Mouse (Mus musculus) midbrain, embryonic 14.5 days (tissue): ENCODE results near the gene Sun3. TPM values are rescaled to one million over a fixed set of nuclear protein-coding genes. Genes with fewer than 3 reads are reported as not detected.
A peak's percentile ranks its signal among the peaks of the same experiment; 100 is the strongest.

Source experiments
- ATAC-seq: fragments of 200-750 bp; cut with Nextera tagmentation; 2 replicates; pipeline ENCODE4 v1.8.0; 2017; ENCODE audit warnings: moderate number of reproducible peaks, moderate library complexity; ENCODE audit not compliant: low FRiP score, low TSS enrichment
- DNase-seq: peaks from one replicate; pipeline ENCODE4 v3.0.0-alpha.2; 2015
- H3K27ac ChIP-seq: fragments of 300-500 bp; sonication (generic); replicated peaks from 2 replicates; pipeline ENCODE4 v1.5.1; 2014; ENCODE audit warnings: mild to moderate bottlenecking, low read depth, low read length, moderate library complexity
- H3K27me3 ChIP-seq: fragments of 300-500 bp; sonication (generic); 2 replicates; pipeline ENCODE4 v1.6.1; 2014; ENCODE audit warnings: low read length, control low read depth, mixed read lengths; ENCODE audit not compliant: control insufficient read depth, insufficient read depth
- H3K36me3 ChIP-seq: fragments of 300-500 bp; sonication (generic); 2 replicates; pipeline ENCODE4 v1.6.1; 2014; ENCODE audit warnings: low read length, control low read depth; ENCODE audit not compliant: control insufficient read depth, insufficient read depth
- H3K4me1 ChIP-seq: fragments of 300-500 bp; sonication (generic); 2 replicates; pipeline ENCODE4 v1.6.1; 2014; ENCODE audit warnings: mild to moderate bottlenecking, antibody characterized with exemption, low read length, control low read depth; ENCODE audit not compliant: control insufficient read depth, insufficient read depth
- H3K4me2 ChIP-seq: fragments of 300-500 bp; sonication (generic); 2 replicates; pipeline ENCODE4 v1.6.1; 2014; ENCODE audit warnings: mild to moderate bottlenecking, low read length, moderate library complexity
- H3K4me3 ChIP-seq: fragments of 300-500 bp; sonication (generic); replicated peaks from 2 replicates; pipeline ENCODE4 v1.5.1; 2014; ENCODE audit warnings: low read depth, low read length
- H3K9ac ChIP-seq: fragments of 300-500 bp; sonication (generic); replicated peaks from 2 replicates; pipeline ENCODE4 v1.6.1; 2014; ENCODE audit warnings: mild to moderate bottlenecking, low read length, moderate library complexity
- H3K9me3 ChIP-seq: fragments of 300-500 bp; sonication (generic); 2 replicates; pipeline ENCODE4 v1.6.1; 2016; ENCODE audit warnings: low read length, control low read depth, mixed read lengths; ENCODE audit not compliant: control insufficient read depth
- WGBS: fragments of 180-500 bp; shearing (Covaris S2); extraction: QIAGEN DNeasy Blood & Tissue Kit; methylation state at CpG from one replicate; pipeline ENCODE4 v1.1.7; 2014; 5-methylcytosine and 5-hydroxymethylcytosine counted together
- polyA plus RNA-seq: library from polyadenylated mRNA; unstranded; fragments of >200 nt; fragmentation: Nextera tagmentation; extraction: Ambion mirVana; gene quantifications from 2 replicates; pipeline ENCODE4 v1.2.1, GENCODE M21; 2014

Gene Sun3
- polyA plus RNA-seq, 1 experiment from 2014 or later = not detected

- H3K9ac ChIP-seq = no peak overlapping the region
- peaks cover 8% of the 10 kb centered on the region; the same call in 1 of the 2 replicates for H3K27me3 ChIP-seq
- H3K4me3 ChIP-seq = no peak overlapping the region
- no peaks in the 10 kb centered on the region for H3K9me3 ChIP-seq
- ATAC-seq (no peak), DNase-seq (no peak)
- no peaks in the 10 kb centered on the region for H3K36me3 ChIP-seq
- peaks cover 9% of the 10 kb centered on the region; the same call in 1 of the 2 replicates for H3K4me1 ChIP-seq
- 83% methylated on average over 5 of the region's 5 CpGs for WGBS
- no peak overlapping the region for H3K4me2 ChIP-seq
- H3K27ac ChIP-seq = no peak overlapping the region
Observed at GRCm38 (mm10) chr11:9047044-9047443, 1.7 kb downstream of the Sun3 start.

- Histone ChIP-seq H3K4me3 (no peak overlapping the region), H3K27ac (no peak overlapping the region), H3K9me3 (no peaks in the 10 kb centered on the region), H3K27me3 (peaks cover 8% of the 10 kb centered on the region; the same call in 1 of the 2 replicates), H3K4me2 (no peak overlapping the region), H3K9ac (no peak overlapping the region), H3K4me1 (peaks cover 9% of the 10 kb centered on the region; the same call in 1 of the 2 replicates), H3K36me3 (no peaks in the 10 kb centered on the region)
- no peak for ATAC-seq
- DNase-seq = no peak
- 93% methylated on average over 2 of the region's 2 CpGs for WGBS
Observed at GRCm38 (mm10) chr11:9046546-9046945, 2.2 kb downstream of the Sun3 start.

- H3K9ac ChIP-seq = no peak overlapping the region
- H3K4me3 ChIP-seq = no peak overlapping the region
- no peak overlapping the region for H3K4me2 ChIP-seq
- H3K27me3 ChIP-seq = no peaks in the 10 kb centered on the region
- no peaks in the 10 kb centered on the region for H3K4me1 ChIP-seq
- ATAC-seq (no peak), DNase-seq (no peak)
- no peak overlapping the region for H3K27ac ChIP-seq
- no peaks in the 10 kb centered on the region for H3K9me3 ChIP-seq
- WGBS = 85% methylated on average over 2 of the region's 2 CpGs
- H3K36me3 ChIP-seq = no peaks in the 10 kb centered on the region
Observed at GRCm38 (mm10) chr11:9031530-9031929, 17.3 kb downstream of the Sun3 start.

- H3K9me3 ChIP-seq = no peaks in the 10 kb centered on the region
- ATAC-seq (no peak), DNase-seq (no peak)
- H3K4me2 ChIP-seq = no peak overlapping the region
- WGBS = 79% methylated on average over 3 of the region's 3 CpGs
- H3K36me3 ChIP-seq = no peaks in the 10 kb centered on the region
- no peak overlapping the region for H3K9ac ChIP-seq
- H3K4me3 ChIP-seq = no peak overlapping the region
- no peaks in the 10 kb centered on the region for H3K4me1 ChIP-seq
- no peaks in the 10 kb centered on the region for H3K27me3 ChIP-seq
- no peak overlapping the region for H3K27ac ChIP-seq
Observed at GRCm38 (mm10) chr11:9025211-9025610, 23.6 kb downstream of the Sun3 start.

GRCm38 (mm10) chr11:9024782-9025181, 24.0 kb downstream of the Sun3 start:
- H3K9ac ChIP-seq = no peak overlapping the region
- DNase-seq (no peak), ATAC-seq (no peak)
- 80% methylated on average over 7 of the region's 7 CpGs for WGBS
- no peaks in the 10 kb centered on the region for H3K4me1 ChIP-seq
- no peak overlapping the region for H3K4me2 ChIP-seq
- no peak overlapping the region for H3K27ac ChIP-seq
- no peaks in the 10 kb centered on the region for H3K9me3 ChIP-seq
- no peaks in the 10 kb centered on the region for H3K36me3 ChIP-seq
- H3K4me3 ChIP-seq = no peak overlapping the region
- no peaks in the 10 kb centered on the region for H3K27me3 ChIP-seq

- Histone ChIP-seq H3K27ac (no peak overlapping the region), H3K4me2 (no peak overlapping the region), H3K4me3 (no peak overlapping the region), H3K9ac (no peak overlapping the region), H3K9me3 (no peaks in the 10 kb centered on the region), H3K27me3 (no peaks in the 10 kb centered on the region), H3K36me3 (no peaks in the 10 kb centered on the region), H3K4me1 (no peaks in the 10 kb centered on the region)
- ATAC-seq = no peak
- DNase-seq = no peak
- 92% methylated on average over 5 of the region's 5 CpGs for WGBS
Observed at GRCm38 (mm10) chr11:9020207-9020606, 28.6 kb downstream of the Sun3 start.

- no peak for DNase-seq
- Histone ChIP-seq H3K9ac (no peak overlapping the region), H3K27me3 (no peaks in the 10 kb centered on the region), H3K36me3 (no peaks in the 10 kb centered on the region), H3K4me3 (no peak overlapping the region), H3K9me3 (no peaks in the 10 kb centered on the region), H3K4me1 (no peaks in the 10 kb centered on the region), H3K27ac (no peak overlapping the region), H3K4me2 (no peak overlapping the region)
- ATAC-seq = no peak
- 80% methylated on average over 6 of the region's 6 CpGs for WGBS
Observed at GRCm38 (mm10) chr11:9018491-9019267, 30.1 kb downstream of the Sun3 start.

GRCm38 (mm10) chr11:9014740-9015139, 34.1 kb downstream of the Sun3 start:
- H3K9me3 ChIP-seq = no peaks in the 10 kb centered on the region
- H3K4me3 ChIP-seq = no peak overlapping the region
- WGBS = 90% methylated on average over 3 of the region's 3 CpGs
- no peaks in the 10 kb centered on the region for H3K27me3 ChIP-seq
- DNase-seq (no peak), ATAC-seq (no peak)
- H3K4me2 ChIP-seq = no peak overlapping the region
- no peak overlapping the region for H3K27ac ChIP-seq
- H3K36me3 ChIP-seq = no peaks in the 10 kb centered on the region
- H3K9ac ChIP-seq = no peak overlapping the region
- H3K4me1 ChIP-seq = peaks cover 6% of the 10 kb centered on the region; the same call in 1 of the 2 replicates

- Histone ChIP-seq H3K36me3 (0 out of 2 replicates have a peak, but pooled peaks cover 4% of the 10 kb centered on the region), H3K27me3 (no peaks in the 10 kb centered on the region), H3K9ac (peak overlapping the region; percentile 79), H3K4me3 (peak overlapping the region; percentile 66), H3K27ac (no peak overlapping the region), H3K4me1 (peaks cover 8% of the 10 kb centered on the region; the same call in 1 of the 2 replicates), H3K9me3 (no peaks in the 10 kb centered on the region), H3K4me2 (peak overlapping the region; percentile 80)
- WGBS = under 1% methylated on average over 3 of the region's 3 CpGs
- peak; percentile 40 for ATAC-seq
- no peak for DNase-seq
Observed at GRCm38 (mm10) chr11:9011348-9011747, 37.4 kb downstream of the Sun3 start.
